Mouse (Mus musculus): Measurements from ENCODE around the gene Tdo2. TPM values are rescaled to one million over a fixed set of nuclear protein-coding genes. Genes with fewer than 3 reads are reported as not detected.
A peak's percentile ranks its signal among the peaks of the same experiment; 100 is the strongest.

Tdo2 gene
- 1 to 10 TPM in 1 of 2 experiments, under 1 TPM in 1; 0.10 to 3.5 TPM for total RNA-seq (2021)
- long read RNA-seq, experiment 1, result 0 reads
- long read RNA-seq, experiment 2, partial matches to known transcripts, result 0 of 2 reads
- long read RNA-seq, experiment 2, other reads (novel, unspliced or antisense), result 2 of 2 reads

GRCm38 (mm10) chr3:81976102-81976501, at the start of gene Tdo2:
Tdo2 (minus strand) TSS chr3:81976202.
- DNase-seq (ENCODE audit: low spot score in 2 of 2), result no peak

- DNase-seq (ENCODE audit: low spot score in 2 of 2), result no peak
Observed at GRCm38 (mm10) chr3:82023065-82023464, 47.1 kb upstream of the Tdo2 start.

GRCm38 (mm10) chr3:82022421-82022920, 46.5 kb upstream of the Tdo2 start:
- no peak for DNase-seq (ENCODE audit: low spot score in 2 of 2)

GRCm38 (mm10) chr3:82014148-82014703, 38.2 kb upstream of the Tdo2 start:
- DNase-seq (ENCODE audit: low spot score in 2 of 2), result no peak

- DNase-seq (ENCODE audit: low spot score in 2 of 2), result no peak
Observed at GRCm38 (mm10) chr3:82007002-82007401, 31.0 kb upstream of the Tdo2 start.

- DNase-seq (ENCODE audit: low spot score in 2 of 2), result no peak
Observed at GRCm38 (mm10) chr3:81995988-81996387, 20.0 kb upstream of the Tdo2 start.

- DNase-seq (ENCODE audit: low spot score in 2 of 2), result no peak
Observed at GRCm38 (mm10) chr3:81995371-81995770, 19.4 kb upstream of the Tdo2 start.

- DNase-seq (ENCODE audit: low spot score in 2 of 2), result no peak
Observed at GRCm38 (mm10) chr3:81990531-81990930, 14.5 kb upstream of the Tdo2 start.

GRCm38 (mm10) chr3:81989692-81990141, 13.7 kb upstream of the Tdo2 start:
- no peak for DNase-seq (ENCODE audit: low spot score in 2 of 2)

GRCm38 (mm10) chr3:81987628-81988027, 11.6 kb upstream of the Tdo2 start:
- no peak for DNase-seq (ENCODE audit: low spot score in 2 of 2)

GRCm38 (mm10) chr3:81986103-81986502, 10.1 kb upstream of the Tdo2 start:
- no peak for DNase-seq (ENCODE audit: low spot score in 2 of 2)

GRCm38 (mm10) chr3:81985100-81985499, 9.1 kb upstream of the Tdo2 start:
- no peak for DNase-seq (ENCODE audit: low spot score in 2 of 2)

GRCm38 (mm10) chr3:81983120-81983895, 7.3 kb upstream of the Tdo2 start:
- peak in 1 of 2 experiments; percentile 13 for DNase-seq (ENCODE audit: low spot score in 2 of 2)

- no peak for DNase-seq (ENCODE audit: low spot score in 2 of 2)
Observed at GRCm38 (mm10) chr3:81981990-81982389, 6.0 kb upstream of the Tdo2 start, which contains the start of gene Asic5. Asic5 (plus strand) TSS chr3:81982290.

GRCm38 (mm10) chr3:81981576-81981975, 5.6 kb upstream of the Tdo2 start:
- DNase-seq (ENCODE audit: low spot score in 2 of 2), result no peak

- no peak for DNase-seq (ENCODE audit: low spot score in 2 of 2)
Observed at GRCm38 (mm10) chr3:81975607-81976006, 395 bp downstream of the Tdo2 start.

GRCm38 (mm10) chr3:81964596-81964995, 11.4 kb downstream of the Tdo2 start:
- DNase-seq (ENCODE audit: low spot score in 2 of 2), result no peak

GRCm38 (mm10) chr3:81963768-81964167, 12.2 kb downstream of the Tdo2 start:
- no peak for DNase-seq (ENCODE audit: low spot score in 2 of 2)

GRCm38 (mm10) chr3:81961336-81961735, 14.7 kb downstream of the Tdo2 start:
- no peak for DNase-seq (ENCODE audit: low spot score in 2 of 2)

GRCm38 (mm10) chr3:81957484-81957883, 18.5 kb downstream of the Tdo2 start:
- DNase-seq (ENCODE audit: low spot score in 2 of 2), result no peak

- DNase-seq (ENCODE audit: low spot score in 2 of 2), result no peak
Observed at GRCm38 (mm10) chr3:81951785-81952184, 24.2 kb downstream of the Tdo2 start.

GRCm38 (mm10) chr3:81949048-81949447, 27.0 kb downstream of the Tdo2 start:
- no peak for DNase-seq (ENCODE audit: low spot score in 2 of 2)

Measured in adrenal gland, adult 18-20 months (tissue).